Mouse (Mus musculus) hindbrain, embryonic 14.5 days (tissue): ENCODE results near the gene Trip12. TPM values are rescaled to one million over a fixed set of nuclear protein-coding genes. Genes with fewer than 3 reads are reported as not detected.

Experiments
- ATAC-seq: fragments of 200-750 bp; cut with Nextera tagmentation; 2 replicates; pipeline ENCODE4 v1.8.0; 2017; ENCODE audit warnings: moderate number of reproducible peaks, mild to moderate bottlenecking, moderate TSS enrichment, moderate library complexity; ENCODE audit not compliant: low FRiP score
- DNase-seq: peaks from one replicate; pipeline ENCODE4 v3.0.0-alpha.2; 2015; ENCODE audit warnings: low spot score
- H3K27ac ChIP-seq: fragments of 300-500 bp; sonication (generic); 2 replicates; pipeline ENCODE4 v1.5.1; 2014; ENCODE audit warnings: mild to moderate bottlenecking, moderate library complexity
- H3K27me3 ChIP-seq: fragments of 300-500 bp; sonication (generic); 2 replicates; pipeline ENCODE4 v1.6.1; 2014; ENCODE audit warnings: mild to moderate bottlenecking, low read length, mixed read lengths; ENCODE audit not compliant: control insufficient read depth, insufficient read depth
- H3K36me3 ChIP-seq: fragments of 300-500 bp; sonication (generic); replicated peaks from 2 replicates; pipeline ENCODE4 v1.6.1; 2014; ENCODE audit not compliant: control insufficient read depth, insufficient read depth
- H3K4me1 ChIP-seq: fragments of 300-500 bp; sonication (generic); replicated peaks from 2 replicates; pipeline ENCODE4 v1.6.1; 2014; ENCODE audit warnings: antibody characterized with exemption, low read length, mixed read lengths; ENCODE audit not compliant: control insufficient read depth, insufficient read depth
- H3K4me2 ChIP-seq: fragments of 300-500 bp; sonication (generic); replicated peaks from 2 replicates; pipeline ENCODE4 v1.6.1; 2014; ENCODE audit warnings: mild to moderate bottlenecking, moderate library complexity
- H3K4me3 ChIP-seq: fragments of 300-500 bp; sonication (generic); replicated peaks from 2 replicates; pipeline ENCODE4 v1.5.1; 2014; ENCODE audit warnings: mild to moderate bottlenecking, low read length
- H3K9ac ChIP-seq: fragments of 300-500 bp; sonication (generic); 2 replicates; pipeline ENCODE4 v1.6.1; 2014
- H3K9me3 ChIP-seq: fragments of 300-500 bp; sonication (generic); 2 replicates; pipeline ENCODE4 v1.6.1; 2016; ENCODE audit warnings: low read length; ENCODE audit not compliant: control insufficient read depth
- WGBS: fragments of 180-500 bp; shearing (Covaris S2); extraction: QIAGEN DNeasy Blood & Tissue Kit; methylation state at CpG from one replicate; pipeline ENCODE4 v1.1.7; 2014; 5-methylcytosine and 5-hydroxymethylcytosine counted together
- polyA plus RNA-seq: library from polyadenylated mRNA; unstranded; fragments of >200 nt; fragmentation: Nextera tagmentation; extraction: Ambion mirVana; gene quantifications from 2 replicates; pipeline ENCODE4 v1.2.1, GENCODE M21; 2014

Gene Trip12
- polyA plus RNA-seq, result 55.8 and 56.5 TPM in 2 replicates

DNA sequence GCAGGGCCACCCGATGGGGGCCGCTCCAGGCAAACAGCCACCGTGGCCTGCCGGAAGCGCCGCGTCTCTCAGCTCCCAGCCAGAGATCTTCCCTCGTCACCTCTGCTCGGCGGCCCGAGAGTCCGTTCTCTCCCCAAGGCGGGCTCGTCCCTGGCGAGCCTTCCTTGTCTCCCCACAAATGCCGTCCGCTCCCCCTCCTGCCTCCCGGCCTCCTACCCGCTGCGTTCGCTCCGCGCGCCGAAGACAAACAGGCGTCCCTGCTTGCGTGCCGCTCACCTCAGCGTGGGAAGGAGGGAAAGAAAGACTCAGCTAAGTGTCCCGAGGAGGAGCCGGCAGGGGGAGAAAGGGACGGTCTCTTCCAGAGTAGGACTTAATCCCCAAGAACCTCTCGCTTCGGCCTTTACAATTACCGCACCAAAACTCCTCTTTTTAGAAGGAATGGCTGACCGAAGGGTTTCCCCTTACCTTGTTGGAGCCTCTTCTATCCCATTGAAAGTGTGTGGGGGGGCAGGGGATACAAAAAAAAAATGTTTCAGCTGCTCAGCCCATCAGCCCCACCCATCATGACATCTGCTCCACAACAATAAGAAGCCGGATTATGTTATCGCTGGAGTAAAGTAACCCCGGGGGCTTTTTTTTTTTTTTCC, at the start of gene Trip12:
Gene Trip12 (minus strand): TSS at position 499 of the 647 bp plus-strand sequence.
- no peaks in the 10 kb centered on the region for H3K27me3 ChIP-seq
- DNase-seq (peak; percentile 27), ATAC-seq (peak; percentile 48)
- no peaks in the 10 kb centered on the region for H3K36me3 ChIP-seq
- H3K9me3 ChIP-seq, result no peaks in the 10 kb centered on the region
- under 1% methylated on average over 39 of the region's 39 CpGs for WGBS
- peak within 1 kb of the TSS; percentile 94 for H3K27ac ChIP-seq
- peak within 1 kb of the TSS; percentile 93 for H3K4me3 ChIP-seq
- H3K4me1 ChIP-seq, result peaks cover 25% of the 10 kb centered on the region
- H3K4me2 ChIP-seq, result peak within 1 kb of the TSS; percentile 77
- peak within 1 kb of the TSS; percentile 93 for H3K9ac ChIP-seq

DNA sequence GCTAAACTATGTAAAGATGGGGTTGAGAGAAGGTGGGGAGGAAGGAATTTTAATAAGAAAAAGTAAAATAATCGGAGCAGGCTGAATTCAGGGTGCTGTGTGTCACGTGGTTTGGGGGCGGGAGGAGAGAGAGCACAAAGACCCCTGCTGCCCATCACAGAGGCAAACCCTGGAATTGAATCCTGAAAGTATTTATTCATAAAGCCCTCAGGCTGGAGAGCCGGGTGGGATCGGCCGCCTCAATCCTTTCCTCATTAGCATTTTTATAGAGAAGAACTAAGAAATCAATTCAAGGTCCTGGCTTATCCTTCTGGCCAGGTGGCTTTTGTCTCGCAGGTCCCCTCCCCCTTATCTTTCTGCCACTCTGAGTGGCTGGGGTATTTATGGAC, 49.7 kb upstream of the Trip12 start:
- Histone ChIP-seq H3K27ac (peak overlapping the region; percentile 71), H3K9me3 (no peaks in the 10 kb centered on the region), H3K4me1 (peaks cover 5% of the 10 kb centered on the region; the same call in 1 of the 2 replicates), H3K27me3 (no peaks in the 10 kb centered on the region), H3K4me3 (no peak overlapping the region), H3K36me3 (no peaks in the 10 kb centered on the region), H3K9ac (peak overlapping the region; percentile 1; the same call in 1 of the 2 replicates), H3K4me2 (peak overlapping the region; percentile 2)
- WGBS, result 5% methylated on average over 7 of the region's 7 CpGs
- DNase-seq (peak; percentile 32), ATAC-seq (peak; percentile 84)

DNA sequence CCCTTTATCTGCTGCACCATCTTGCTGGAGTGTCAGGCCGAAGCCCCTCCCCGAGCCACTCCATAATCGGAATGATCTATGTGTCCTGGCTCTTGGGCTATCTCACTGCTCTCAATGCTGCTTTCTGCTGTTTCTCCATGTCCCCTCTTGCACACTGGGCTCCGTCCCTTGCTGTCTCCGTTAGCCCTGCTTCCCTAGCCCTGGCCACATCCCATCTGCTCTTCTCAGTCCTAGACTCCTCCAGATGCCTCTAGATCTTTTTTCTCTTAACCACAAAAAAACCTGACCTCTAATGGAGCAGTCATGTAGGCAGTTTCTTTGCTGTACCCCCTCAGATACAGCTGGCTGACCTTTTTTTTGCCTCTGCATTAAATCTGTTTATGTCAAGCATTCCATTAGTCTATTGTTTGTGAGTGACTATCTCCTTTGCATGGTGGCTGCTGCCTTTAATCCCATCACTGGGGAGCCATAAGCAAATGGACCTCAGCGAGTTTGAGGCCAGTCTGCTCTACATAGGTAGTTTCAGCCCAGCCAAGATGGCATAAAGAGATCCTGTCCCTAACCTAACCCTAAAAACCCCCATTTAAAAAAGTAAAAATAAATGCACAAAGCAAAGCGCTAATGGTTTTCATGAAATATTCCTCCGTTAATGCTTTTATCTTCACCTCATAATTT, 49.2 kb upstream of the Trip12 start:
- no peak for DNase-seq
- H3K4me1 ChIP-seq, result peaks cover 5% of the 10 kb centered on the region; the same call in 1 of the 2 replicates
- 43% methylated on average over 8 of the region's 8 CpGs for WGBS
- no peak overlapping the region for H3K4me3 ChIP-seq
- H3K27me3 ChIP-seq, result no peaks in the 10 kb centered on the region
- no peaks in the 10 kb centered on the region for H3K36me3 ChIP-seq
- peak; percentile 51; the same call in 1 of the 2 replicates for ATAC-seq
- H3K9ac ChIP-seq, result peak overlapping the region; percentile 1; the same call in 1 of the 2 replicates
- peak overlapping the region; percentile 2 for H3K4me2 ChIP-seq
- H3K27ac ChIP-seq, result peak overlapping the region; percentile 71
- no peaks in the 10 kb centered on the region for H3K9me3 ChIP-seq

DNA sequence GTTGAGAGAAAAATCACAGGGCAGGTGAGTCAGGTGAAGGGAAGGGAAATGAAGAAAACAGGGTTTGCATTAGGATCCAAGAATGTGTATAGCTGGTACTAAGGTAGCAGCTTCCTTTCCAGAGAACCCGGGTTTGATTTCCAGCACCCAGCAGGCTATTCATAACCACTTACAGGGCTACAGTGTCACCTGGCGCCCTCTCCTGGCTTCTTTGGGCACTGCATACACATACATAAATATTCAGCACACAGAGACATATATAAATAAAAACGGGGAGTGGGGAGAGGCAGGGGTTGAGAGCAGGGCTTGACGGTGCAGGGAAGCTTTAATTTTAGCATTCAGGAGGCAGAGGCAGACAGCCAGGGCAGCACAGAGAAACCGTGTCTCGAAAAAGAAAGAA, 45.6 kb upstream of the Trip12 start:
- no peak for ATAC-seq
- Histone ChIP-seq H3K9me3 (no peaks in the 10 kb centered on the region), H3K9ac (no peak overlapping the region), H3K4me3 (no peak overlapping the region), H3K4me2 (no peak overlapping the region), H3K27me3 (no peaks in the 10 kb centered on the region), H3K36me3 (no peaks in the 10 kb centered on the region), H3K4me1 (peaks cover 5% of the 10 kb centered on the region; the same call in 1 of the 2 replicates), H3K27ac (no peak overlapping the region)
- DNase-seq, result no peak
- WGBS, result 92% methylated on average over 6 of the region's 6 CpGs

DNA sequence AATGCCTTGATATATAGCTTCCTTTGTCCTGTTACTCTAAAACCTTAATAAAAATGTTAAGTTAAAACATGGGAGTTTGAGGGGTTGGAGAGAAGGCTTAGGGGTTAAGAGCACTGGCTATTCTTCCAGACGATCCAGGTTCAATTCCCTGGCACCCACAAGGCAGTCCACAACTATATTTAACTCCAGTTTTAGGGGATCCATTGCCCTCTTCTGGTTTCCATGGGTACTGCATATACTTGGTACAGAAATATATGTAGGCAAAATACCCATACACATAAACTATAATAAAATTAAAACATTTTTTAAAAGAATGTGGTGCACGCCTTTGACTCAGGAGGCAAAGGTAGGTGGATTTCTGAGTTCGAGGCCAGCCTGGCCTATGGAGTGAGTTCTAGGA, 44.9 kb upstream of the Trip12 start:
- no peaks in the 10 kb centered on the region for H3K9me3 ChIP-seq
- no peaks in the 10 kb centered on the region for H3K36me3 ChIP-seq
- H3K27me3 ChIP-seq, result no peaks in the 10 kb centered on the region
- ATAC-seq (no peak), DNase-seq (no peak)
- H3K27ac ChIP-seq, result no peak overlapping the region
- no peak overlapping the region for H3K9ac ChIP-seq
- H3K4me1 ChIP-seq, result peaks cover under 1% of the 10 kb centered on the region; the same call in 1 of the 2 replicates
- no peak overlapping the region for H3K4me2 ChIP-seq
- 89% methylated on average over 3 of the region's 3 CpGs for WGBS
- H3K4me3 ChIP-seq, result no peak overlapping the region

DNA sequence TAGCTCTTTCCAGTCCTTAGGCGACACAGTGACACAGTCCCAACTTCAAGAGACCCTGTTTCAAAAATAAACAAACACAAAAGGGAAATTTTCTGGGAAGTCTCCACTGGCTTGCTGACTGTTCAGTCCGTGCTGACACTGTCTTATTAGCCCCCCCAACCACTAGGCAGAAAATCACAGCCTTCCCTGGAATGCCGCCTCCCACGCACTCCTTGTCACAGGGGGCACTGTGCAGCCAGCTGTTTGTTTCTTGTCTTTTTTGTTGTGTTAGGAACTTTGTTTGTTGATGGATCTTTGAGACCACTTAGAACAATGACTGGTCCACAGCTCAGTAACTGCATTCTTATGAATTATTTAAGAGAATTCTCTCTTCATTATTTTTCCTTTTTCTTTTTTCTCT, 43.6 kb upstream of the Trip12 start:
- DNase-seq, result no peak
- no peaks in the 10 kb centered on the region for H3K36me3 ChIP-seq
- no peak overlapping the region for H3K27ac ChIP-seq
- no peak overlapping the region for H3K4me2 ChIP-seq
- no peaks in the 10 kb centered on the region for H3K9me3 ChIP-seq
- H3K4me1 ChIP-seq, result no peaks in the 10 kb centered on the region
- no peaks in the 10 kb centered on the region for H3K27me3 ChIP-seq
- ATAC-seq, result no peak
- 66% methylated on average over 4 of the region's 4 CpGs for WGBS
- no peak overlapping the region for H3K9ac ChIP-seq
- H3K4me3 ChIP-seq, result no peak overlapping the region

DNA sequence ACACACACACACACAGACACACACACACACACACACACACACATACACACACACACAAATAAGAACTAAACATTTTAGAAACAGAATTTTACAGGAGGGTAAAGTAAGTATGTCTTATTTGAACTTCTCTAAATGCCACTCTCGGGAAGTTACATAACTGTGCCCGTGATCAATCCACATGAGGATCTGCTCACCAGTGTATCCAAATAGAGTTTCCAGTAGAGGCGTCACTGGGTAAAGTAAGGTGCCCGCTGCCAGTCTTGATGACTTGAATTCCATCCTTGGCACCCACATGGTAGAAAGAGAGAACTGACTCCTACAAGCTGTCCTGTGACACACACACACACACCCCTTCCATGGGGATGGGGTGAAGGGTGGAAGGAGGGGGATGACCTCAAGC, 42.6 kb upstream of the Trip12 start:
- WGBS, result 93% methylated on average over 4 of the region's 4 CpGs
- Histone ChIP-seq H3K4me2 (no peak overlapping the region), H3K36me3 (no peaks in the 10 kb centered on the region), H3K4me1 (no peaks in the 10 kb centered on the region), H3K4me3 (no peak overlapping the region), H3K9ac (no peak overlapping the region), H3K9me3 (no peaks in the 10 kb centered on the region), H3K27ac (no peak overlapping the region), H3K27me3 (no peaks in the 10 kb centered on the region)
- DNase-seq, result no peak
- ATAC-seq, result no peak

DNA sequence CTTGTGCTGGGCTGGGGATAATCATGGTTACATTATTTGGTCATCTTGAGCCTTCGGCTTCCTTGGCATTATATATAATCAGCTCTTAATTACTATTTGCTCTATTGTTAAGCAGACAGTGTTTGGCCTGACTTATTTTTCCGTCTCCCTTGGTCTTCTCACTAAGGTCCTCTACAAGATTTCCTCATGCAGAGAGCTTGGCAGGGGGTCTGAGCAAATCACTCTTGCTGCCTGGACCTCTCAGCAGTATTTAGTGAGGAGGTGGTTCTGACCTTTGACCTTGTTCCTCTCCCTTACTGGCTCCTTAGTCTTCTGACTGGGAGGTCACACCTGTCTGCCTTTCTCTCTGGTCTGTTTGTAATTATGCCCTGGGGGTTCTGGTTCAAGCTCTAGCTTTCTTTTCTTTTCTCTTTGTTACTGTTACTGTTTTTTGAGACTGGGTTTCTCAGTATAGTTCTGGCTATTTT, 41.8 kb upstream of the Trip12 start:
- Histone ChIP-seq H3K27ac (no peak overlapping the region), H3K36me3 (no peaks in the 10 kb centered on the region), H3K4me1 (no peaks in the 10 kb centered on the region), H3K27me3 (no peaks in the 10 kb centered on the region), H3K4me3 (no peak overlapping the region), H3K9me3 (no peaks in the 10 kb centered on the region), H3K9ac (no peak overlapping the region), H3K4me2 (no peak overlapping the region)
- DNase-seq (no peak), ATAC-seq (no peak)
- 42% methylated on average over 2 of the region's 2 CpGs for WGBS

DNA sequence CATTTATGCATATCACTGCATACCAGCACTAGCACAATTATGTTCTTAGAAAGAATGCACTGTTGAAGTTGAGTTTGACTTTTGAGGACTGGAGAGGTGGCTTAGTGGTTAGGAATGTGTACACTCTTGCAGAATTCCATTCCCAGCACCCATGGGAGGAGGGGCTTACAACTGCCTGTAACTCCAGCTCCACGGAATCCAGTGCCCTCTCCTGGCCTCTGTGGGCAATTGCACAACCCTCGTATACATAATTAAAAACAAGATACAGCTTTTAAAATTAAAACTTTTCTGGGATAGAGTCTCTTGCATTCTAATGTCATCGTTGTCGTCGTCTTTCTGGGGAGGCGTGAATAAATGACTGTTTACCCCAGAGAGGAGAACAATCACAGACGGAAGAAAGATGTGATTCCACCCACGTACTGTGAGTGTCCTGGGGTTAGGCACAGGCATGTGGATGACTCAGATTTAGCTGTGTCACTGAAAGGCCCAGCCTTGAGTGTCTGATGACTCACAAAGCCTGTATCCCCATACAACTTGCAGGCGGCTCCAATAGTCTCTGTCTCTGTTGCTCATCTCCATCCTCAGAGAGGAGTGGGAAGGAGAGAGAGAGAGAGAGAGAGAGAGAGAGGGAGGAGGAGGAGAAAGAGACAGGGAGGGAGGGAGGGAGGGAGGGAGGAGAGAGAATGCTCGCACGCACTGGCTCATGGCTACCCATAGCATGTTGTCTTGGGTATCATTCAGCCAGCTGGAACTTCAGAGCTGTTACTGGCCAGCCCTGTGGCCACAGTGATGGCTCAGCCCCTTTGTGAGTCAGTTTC, 41.1 kb upstream of the Trip12 start:
- Histone ChIP-seq H3K4me3 (no peak overlapping the region), H3K27ac (no peak overlapping the region), H3K4me1 (no peaks in the 10 kb centered on the region), H3K27me3 (no peaks in the 10 kb centered on the region), H3K4me2 (no peak overlapping the region), H3K36me3 (no peaks in the 10 kb centered on the region), H3K9me3 (no peaks in the 10 kb centered on the region), H3K9ac (no peak overlapping the region)
- ATAC-seq (no peak), DNase-seq (no peak)
- 63% methylated on average over 11 of the region's 11 CpGs for WGBS
